Mouse (Mus musculus): Measurements from ENCODE around the gene Gm10135. TPM values are rescaled to one million over a fixed set of nuclear protein-coding genes. Genes with fewer than 3 reads are reported as not detected.
"Not testable (repeated sequence)": the region's sequence is repeated elsewhere in the genome, so short reads cannot be mapped to it uniquely, and the experiment has no call there.

Gene Gm10135
- polyA plus RNA-seq, 1 experiment = not detected

DNA sequence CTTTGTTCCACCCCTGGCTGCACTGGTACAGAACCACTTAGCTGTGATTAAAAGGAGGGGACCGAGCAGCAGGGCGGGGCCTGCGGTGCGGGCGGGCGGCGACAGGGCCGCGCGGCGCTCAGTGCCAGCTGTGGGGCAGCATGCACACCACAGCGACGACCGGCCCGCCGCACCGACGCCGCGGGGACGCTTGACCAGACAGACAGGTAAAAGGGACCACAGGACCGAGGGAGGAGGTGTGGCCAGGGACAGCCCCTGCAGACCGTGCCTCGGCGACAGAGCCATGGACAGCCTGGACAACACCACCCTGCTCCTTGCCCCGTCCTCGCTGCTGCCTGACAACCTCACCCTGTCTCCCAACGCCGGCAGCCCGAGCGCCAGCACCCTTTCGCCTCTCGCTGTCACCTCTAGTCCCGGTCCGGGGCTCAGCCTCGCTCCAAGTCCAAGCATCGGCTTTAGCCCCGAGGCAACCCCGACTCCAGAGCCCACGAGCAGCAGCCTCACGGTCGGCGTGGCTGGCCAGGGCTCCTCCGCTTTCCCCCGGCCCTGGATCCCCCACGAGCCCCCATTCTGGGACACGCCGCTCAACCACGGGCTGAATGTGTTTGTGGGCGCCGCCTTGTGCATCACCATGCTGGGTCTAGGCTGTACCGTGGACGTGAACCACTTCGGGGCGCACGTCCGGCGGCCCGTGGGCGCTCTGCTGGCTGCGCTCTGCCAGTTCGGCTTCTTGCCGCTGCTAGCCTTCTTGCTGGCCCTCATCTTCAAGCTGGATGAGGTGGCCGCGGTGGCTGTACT lies 32.5 kb upstream of the Gm10135 start, which contains the start of gene Slc10a4:
Slc10a4 (plus strand) TSS at position 100 of the 798 bp plus-strand sequence.
- TF ChIP-seq POLR2A (IDR thresholded peaks at IDR 0.05; ENCODE audit: control insufficient read depth, low read depth, low read length) = no peak
- TF ChIP-seq CTCF (IDR thresholded peaks at IDR 0.05; ENCODE audit: control insufficient read depth, insufficient read depth, insufficient replicate concordance, low read depth, low read length) = no peak
- Histone ChIP-seq H3K27me3 (ENCODE audit: control insufficient read depth, insufficient read depth, low read length) (no peaks in the 10 kb centered on the region), H3K36me3 (ENCODE audit: control insufficient read depth, insufficient read depth, low read length) (no peaks in the 10 kb centered on the region), H3K4me1 (ENCODE audit: control insufficient read depth, insufficient read depth, low read length) (peaks cover 4% of the 10 kb centered on the region; the same call in 1 of the 2 replicates), H3K4me3 (ENCODE audit: control insufficient read depth, low read depth, low read length) (peak within 1 kb of the TSS; percentile 24), H3K27ac (ENCODE audit: control insufficient read depth, insufficient read depth, low read depth, low read length) (no peak within 1 kb of the TSS)

DNA sequence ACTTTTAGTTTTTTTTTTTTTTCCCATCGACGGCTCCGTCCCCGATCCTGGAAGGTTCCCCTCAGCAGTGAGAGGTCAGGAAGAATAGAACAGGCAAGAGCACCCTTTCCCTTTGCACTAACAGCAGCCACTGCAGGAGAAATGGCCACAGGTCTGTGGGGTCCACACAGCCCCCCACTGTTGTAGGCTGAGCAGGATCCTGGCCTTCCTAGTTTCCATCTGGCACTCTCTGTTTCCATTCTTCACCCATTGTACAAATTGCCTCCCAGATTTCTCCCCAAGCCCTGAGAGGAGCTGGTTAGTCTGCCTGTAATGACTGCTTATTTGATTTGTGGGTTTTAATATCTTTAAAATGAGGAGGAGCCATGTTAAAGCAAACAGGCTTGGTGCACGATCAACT lies 29.5 kb upstream of the Gm10135 start:
- Histone ChIP-seq H3K27ac (ENCODE audit: control insufficient read depth, insufficient read depth, low read depth, low read length) (no peak overlapping the region), H3K4me3 (ENCODE audit: control insufficient read depth, low read depth, low read length) (no peak overlapping the region), H3K4me1 (ENCODE audit: control insufficient read depth, insufficient read depth, low read length) (peaks cover 4% of the 10 kb centered on the region; the same call in 1 of the 2 replicates), H3K27me3 (ENCODE audit: control insufficient read depth, insufficient read depth, low read length) (no peaks in the 10 kb centered on the region), H3K36me3 (ENCODE audit: control insufficient read depth, insufficient read depth, low read length) (no peaks in the 10 kb centered on the region)
- no peak for TF ChIP-seq CTCF (IDR thresholded peaks at IDR 0.05; ENCODE audit: control insufficient read depth, insufficient read depth, insufficient replicate concordance, low read depth, low read length)
- no peak for TF ChIP-seq POLR2A (IDR thresholded peaks at IDR 0.05; ENCODE audit: control insufficient read depth, low read depth, low read length)

DNA sequence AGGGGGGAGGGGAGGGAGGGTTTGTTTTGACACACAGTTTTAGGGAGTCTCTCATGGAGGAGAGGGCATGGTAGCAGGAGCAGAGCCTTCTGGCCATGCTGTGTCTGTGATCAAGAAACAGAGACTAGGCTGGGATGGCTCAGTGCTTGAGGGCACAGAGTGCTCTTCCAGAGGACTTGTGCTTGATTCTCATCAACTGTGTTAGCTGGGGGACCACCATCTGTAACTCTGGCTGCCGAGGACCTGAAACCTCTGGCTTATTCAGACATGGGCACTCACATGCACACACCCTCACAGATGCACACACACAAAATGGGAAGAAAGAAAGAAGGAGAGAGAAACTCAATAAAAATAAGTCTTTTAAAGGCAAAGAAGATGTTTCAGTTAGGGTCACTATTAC lies 24.0 kb upstream of the Gm10135 start:
- not testable (repeated sequence) for H3K4me1 ChIP-seq (ENCODE audit: control insufficient read depth, insufficient read depth, low read length); H3K27ac ChIP-seq (ENCODE audit: control insufficient read depth, insufficient read depth, low read depth, low read length); H3K36me3 ChIP-seq (ENCODE audit: control insufficient read depth, insufficient read depth, low read length); H3K4me3 ChIP-seq (ENCODE audit: control insufficient read depth, low read depth, low read length); H3K27me3 ChIP-seq (ENCODE audit: control insufficient read depth, insufficient read depth, low read length)

DNA sequence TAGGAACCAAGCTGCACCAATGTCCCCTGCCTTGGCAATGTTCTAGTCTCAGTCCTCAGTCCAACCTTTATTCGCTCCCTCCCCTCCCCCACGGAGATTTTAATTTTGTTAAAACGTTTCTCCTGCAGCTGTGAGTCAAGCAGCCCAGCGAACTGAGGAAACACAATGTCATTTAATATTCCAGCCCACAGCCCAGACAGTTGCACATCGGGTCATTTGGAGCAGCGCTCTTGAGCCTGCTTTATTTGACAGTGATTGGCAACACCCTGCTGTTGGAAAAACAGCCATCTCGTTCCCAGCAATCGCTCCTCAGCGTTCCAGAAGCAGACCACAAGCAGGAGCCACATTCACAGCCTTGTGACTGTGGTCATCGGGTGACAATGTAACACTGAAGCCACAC lies 20.9 kb upstream of the Gm10135 start:
- H3K27ac ChIP-seq (ENCODE audit: control insufficient read depth, insufficient read depth, low read depth, low read length) = no peak overlapping the region
- H3K4me1 ChIP-seq (ENCODE audit: control insufficient read depth, insufficient read depth, low read length) = no peaks in the 10 kb centered on the region; the same call in 1 of the 2 replicates

DNA sequence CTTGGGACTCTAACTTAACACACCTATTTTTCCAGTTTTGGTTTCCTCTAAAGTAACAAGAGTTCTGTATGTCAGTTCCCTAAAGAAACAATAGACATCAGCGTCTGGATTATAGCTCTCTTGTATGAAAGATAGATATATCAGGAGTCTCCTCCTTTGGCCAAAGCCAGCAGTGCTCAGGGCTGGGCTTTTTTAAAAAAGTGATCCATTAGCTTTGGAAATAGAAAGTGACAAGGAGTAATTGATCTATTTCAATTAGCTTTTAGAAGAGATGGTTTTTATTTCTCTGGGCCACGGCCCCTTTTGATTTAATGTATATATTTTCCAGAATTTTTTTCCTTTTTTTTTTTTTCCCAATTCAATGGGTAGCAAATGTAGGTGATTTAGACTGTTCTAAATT lies 20.4 kb upstream of the Gm10135 start:
- Histone ChIP-seq H3K27ac (ENCODE audit: control insufficient read depth, insufficient read depth, low read depth, low read length) (no peak overlapping the region), H3K27me3 (ENCODE audit: control insufficient read depth, insufficient read depth, low read length) (no peaks in the 10 kb centered on the region), H3K4me3 (ENCODE audit: control insufficient read depth, low read depth, low read length) (no peak overlapping the region), H3K4me1 (ENCODE audit: control insufficient read depth, insufficient read depth, low read length) (no peaks in the 10 kb centered on the region; the same call in 1 of the 2 replicates), H3K36me3 (ENCODE audit: control insufficient read depth, insufficient read depth, low read length) (no peaks in the 10 kb centered on the region)
- no peak for TF ChIP-seq POLR2A (IDR thresholded peaks at IDR 0.05; ENCODE audit: control insufficient read depth, low read depth, low read length)
- TF ChIP-seq CTCF (IDR thresholded peaks at IDR 0.05; ENCODE audit: control insufficient read depth, insufficient read depth, insufficient replicate concordance, low read depth, low read length) = no peak

More for the DNA sequence above, 20.9 kb upstream of the Gm10135 start:
- no peaks in the 10 kb centered on the region for H3K36me3 ChIP-seq (ENCODE audit: control insufficient read depth, insufficient read depth, low read length)
- no peak for TF ChIP-seq CTCF (IDR thresholded peaks at IDR 0.05; ENCODE audit: control insufficient read depth, insufficient read depth, insufficient replicate concordance, low read depth, low read length)
- no peak for TF ChIP-seq POLR2A (IDR thresholded peaks at IDR 0.05; ENCODE audit: control insufficient read depth, low read depth, low read length)
- H3K27me3 ChIP-seq (ENCODE audit: control insufficient read depth, insufficient read depth, low read length) = no peaks in the 10 kb centered on the region
- no peak overlapping the region for H3K4me3 ChIP-seq (ENCODE audit: control insufficient read depth, low read depth, low read length)

DNA sequence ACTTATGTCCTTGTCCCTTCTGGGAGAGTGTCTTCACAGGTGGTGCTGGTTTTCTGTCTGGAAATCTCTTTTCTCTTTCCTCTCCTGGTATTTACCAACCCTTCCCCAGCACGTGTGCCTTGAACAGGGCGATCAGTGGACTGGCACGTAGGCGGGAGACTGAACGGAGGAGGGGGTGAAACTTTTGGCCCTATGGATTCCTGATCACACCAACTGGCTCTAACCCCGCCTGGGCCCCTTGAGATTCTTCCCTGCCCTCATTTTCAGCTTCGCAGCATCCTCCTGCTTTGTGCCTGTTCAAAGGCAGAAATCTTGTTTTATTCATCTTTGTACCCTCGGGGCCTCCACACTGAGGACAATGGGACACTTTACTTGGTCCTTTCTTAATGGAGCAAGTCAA lies 19.9 kb upstream of the Gm10135 start:
- Histone ChIP-seq H3K27me3 (ENCODE audit: control insufficient read depth, insufficient read depth, low read length) (no peaks in the 10 kb centered on the region), H3K27ac (ENCODE audit: control insufficient read depth, insufficient read depth, low read depth, low read length) (no peak overlapping the region), H3K4me3 (ENCODE audit: control insufficient read depth, low read depth, low read length) (no peak overlapping the region), H3K36me3 (ENCODE audit: control insufficient read depth, insufficient read depth, low read length) (no peaks in the 10 kb centered on the region), H3K4me1 (ENCODE audit: control insufficient read depth, insufficient read depth, low read length) (no peaks in the 10 kb centered on the region; the same call in 1 of the 2 replicates)
- no peak for TF ChIP-seq POLR2A (IDR thresholded peaks at IDR 0.05; ENCODE audit: control insufficient read depth, low read depth, low read length)

DNA sequence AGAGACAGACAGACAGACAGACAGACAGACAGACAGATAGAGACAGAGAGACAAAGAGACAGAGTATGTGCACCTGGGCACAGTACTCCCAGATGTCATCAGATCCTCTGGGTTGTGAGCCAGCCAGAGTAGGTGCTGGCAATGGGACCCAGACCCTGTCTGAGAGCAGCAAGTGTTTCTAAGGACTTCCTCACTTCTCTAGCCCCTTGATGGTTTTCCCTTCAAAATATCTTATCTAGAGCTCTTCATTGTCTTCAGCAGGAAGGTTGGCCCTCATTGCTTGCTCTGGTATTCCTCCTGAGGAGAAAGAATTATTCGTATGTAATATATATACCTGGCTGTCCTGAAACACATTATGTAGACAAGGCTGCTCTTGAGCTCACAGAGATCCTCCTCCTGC lies 18.0 kb upstream of the Gm10135 start:
- H3K27ac ChIP-seq (ENCODE audit: control insufficient read depth, insufficient read depth, low read depth, low read length) = no peak overlapping the region
- no peak overlapping the region for H3K4me3 ChIP-seq (ENCODE audit: control insufficient read depth, low read depth, low read length)
- no peak for TF ChIP-seq POLR2A (IDR thresholded peaks at IDR 0.05; ENCODE audit: control insufficient read depth, low read depth, low read length)
- no peak for TF ChIP-seq CTCF (IDR thresholded peaks at IDR 0.05; ENCODE audit: control insufficient read depth, insufficient read depth, insufficient replicate concordance, low read depth, low read length)
- no peaks in the 10 kb centered on the region for H3K36me3 ChIP-seq (ENCODE audit: control insufficient read depth, insufficient read depth, low read length)
- no peaks in the 10 kb centered on the region for H3K27me3 ChIP-seq (ENCODE audit: control insufficient read depth, insufficient read depth, low read length)
- H3K4me1 ChIP-seq (ENCODE audit: control insufficient read depth, insufficient read depth, low read length) = no peaks in the 10 kb centered on the region; the same call in 1 of the 2 replicates

All from testis, adult 2 months (tissue).